Mouse (Mus musculus) spleen, adult 2 months (tissue): ENCODE results near the gene Ip6k3. TPM values are rescaled to one million over a fixed set of nuclear protein-coding genes. Genes with fewer than 3 reads are reported as not detected.

Experiments used
- DNase-seq, 2 experiments: peaks; one replicate each; pipeline versions ENCODE4 v3.0.0 to v3.0.0-alpha.2; 2012 to 2021; ENCODE audit warnings: low spot score in 2 of 2, low read depth in 1 of 2
- H3K27ac ChIP-seq: fragments of 200-500 bp; 2 replicates; pipeline ENCODE4 v1.5.1; 2012; ENCODE audit warnings: low read length, inconsistent platforms; ENCODE audit not compliant: insufficient read depth
- H3K27me3 ChIP-seq: fragments of 200-500 bp; 2 replicates; pipeline ENCODE4 v1.6.1; 2012; ENCODE audit warnings: mild to moderate bottlenecking, moderate library complexity, low read length, inconsistent platforms; ENCODE audit not compliant: control insufficient read depth, insufficient read depth
- H3K36me3 ChIP-seq: fragments of 200-500 bp; 2 replicates; pipeline ENCODE4 v1.6.1; 2012; ENCODE audit warnings: mild to moderate bottlenecking, low read length, inconsistent platforms; ENCODE audit not compliant: control insufficient read depth, insufficient read depth
- H3K4me1 ChIP-seq: fragments of 200-500 bp; 2 replicates; pipeline ENCODE4 v1.6.1; 2011; ENCODE audit warnings: inconsistent platforms; ENCODE audit not compliant: control insufficient read depth, insufficient read depth, insufficient read length
- H3K4me3 ChIP-seq: fragments of 200-500 bp; 2 replicates; pipeline ENCODE4 v1.5.1; 2011; ENCODE audit warnings: mild to moderate bottlenecking, inconsistent platforms; ENCODE audit not compliant: insufficient read depth, insufficient read length; ENCODE audit errors: extremely low read depth
- CTCF ChIP-seq: fragments of 200-500 bp; IDR thresholded peaks from 2 replicates; pipeline ENCODE4 v1.5.1; 2011; ENCODE audit warnings: mild to moderate bottlenecking, inconsistent platforms; ENCODE audit not compliant: insufficient read depth, insufficient read length, insufficient replicate concordance; ENCODE audit errors: extremely low read depth
- POLR2A ChIP-seq: fragments of 200-500 bp; IDR thresholded peaks from 2 replicates; pipeline ENCODE4 v1.6.1; 2011; ENCODE audit warnings: low read depth, low read length, inconsistent platforms
- WGBS: fragments of 180-500 bp; shearing (Covaris S2); methylation state at CpG from one replicate; pipeline ENCODE4 v1.1.7; 2018; 5-methylcytosine and 5-hydroxymethylcytosine counted together
- polyA plus RNA-seq: library from polyadenylated mRNA; depleted of rRNA; stranded (reverse); fragments of >200 nt; gene quantifications from 2 replicates; pipeline ENCODE4 v1.2.3, GENCODE M21; 2012

The Ip6k3 gene
- polyA plus RNA-seq, 1 experiment: 0.71 TPM

GRCm38 (mm10) chr17:27119954-27120353, 47.6 kb downstream of the Ip6k3 start:
- TF ChIP-seq CTCF (no peak), POLR2A (no peak)
- H3K27ac ChIP-seq: no peak overlapping the region
- 81% methylated on average over 8 of the region's 8 CpGs for WGBS

GRCm38 (mm10) chr17:27119540-27119895, 48.1 kb downstream of the Ip6k3 start:
- Histone ChIP-seq H3K27ac (no peak overlapping the region), H3K27me3 (no peaks in the 10 kb centered on the region), H3K36me3 (peaks cover 84% of the 10 kb centered on the region), H3K4me1 (peaks cover 10% of the 10 kb centered on the region; the same call in 1 of the 2 replicates), H3K4me3 (no peak overlapping the region)
- no peak for DNase-seq
- TF ChIP-seq POLR2A: no peak
- TF ChIP-seq CTCF: no peak
- WGBS: 96% methylated on average over 4 of the region's 4 CpGs

More at GRCm38 (mm10) chr17:27119954-27120353, 47.6 kb downstream of the Ip6k3 start:
- H3K4me1 ChIP-seq: peaks cover 10% of the 10 kb centered on the region; the same call in 1 of the 2 replicates
- peaks cover 80% of the 10 kb centered on the region for H3K36me3 ChIP-seq
- H3K4me3 ChIP-seq: no peak overlapping the region
- H3K27me3 ChIP-seq: no peaks in the 10 kb centered on the region
- DNase-seq: no peak

GRCm38 (mm10) chr17:27118676-27119539, 48.7 kb downstream of the Ip6k3 start:
- WGBS: 51% methylated on average over 25 of the region's 25 CpGs
- TF ChIP-seq POLR2A (no peak), CTCF (no peak)
- H3K4me1 ChIP-seq: peaks cover 10% of the 10 kb centered on the region; the same call in 1 of the 2 replicates
- peaks cover 88% of the 10 kb centered on the region for H3K36me3 ChIP-seq
- no peak for DNase-seq
- no peaks in the 10 kb centered on the region for H3K27me3 ChIP-seq
- no peak overlapping the region for H3K4me3 ChIP-seq
- H3K27ac ChIP-seq: no peak overlapping the region

- WGBS: 89% methylated on average over 7 of the region's 7 CpGs
- no peaks in the 10 kb centered on the region for H3K27me3 ChIP-seq
- no peak for DNase-seq
Observed at GRCm38 (mm10) chr17:27110072-27110471, 57.5 kb downstream of the Ip6k3 start.

GRCm38 (mm10) chr17:27107936-27108335, 59.7 kb downstream of the Ip6k3 start:
- H3K4me1 ChIP-seq: no peaks in the 10 kb centered on the region
- no peak overlapping the region for H3K27ac ChIP-seq
- TF ChIP-seq CTCF (no peak), POLR2A (no peak)
- no peak for DNase-seq
- no peaks in the 10 kb centered on the region for H3K27me3 ChIP-seq
- H3K36me3 ChIP-seq: peaks cover 55% of the 10 kb centered on the region
- H3K4me3 ChIP-seq: no peak overlapping the region
- 88% methylated on average over 6 of the region's 6 CpGs for WGBS

More at GRCm38 (mm10) chr17:27110072-27110471, 57.5 kb downstream of the Ip6k3 start:
- Histone ChIP-seq H3K27ac (no peak overlapping the region), H3K4me3 (no peak overlapping the region), H3K4me1 (no peaks in the 10 kb centered on the region), H3K36me3 (peaks cover 64% of the 10 kb centered on the region)
- TF ChIP-seq POLR2A (no peak), CTCF (no peak)

GRCm38 (mm10) chr17:27106745-27107144, 60.9 kb downstream of the Ip6k3 start:
- Histone ChIP-seq H3K27ac (no peak overlapping the region), H3K27me3 (no peaks in the 10 kb centered on the region), H3K36me3 (peaks cover 58% of the 10 kb centered on the region), H3K4me3 (no peak overlapping the region), H3K4me1 (no peaks in the 10 kb centered on the region)
- peak; percentile 19; the same call in 1 of the 2 replicates for TF ChIP-seq CTCF
- TF ChIP-seq POLR2A: no peak
- WGBS: 90% methylated on average over 9 of the region's 9 CpGs
- no peak for DNase-seq

- TF ChIP-seq POLR2A (no peak), CTCF (no peak)
- DNase-seq: no peak
- peaks cover 58% of the 10 kb centered on the region for H3K36me3 ChIP-seq
- no peaks in the 10 kb centered on the region for H3K4me1 ChIP-seq
- H3K4me3 ChIP-seq: no peak overlapping the region
- no peak overlapping the region for H3K27ac ChIP-seq
- H3K27me3 ChIP-seq: no peaks in the 10 kb centered on the region
- 82% methylated on average over 16 of the region's 18 CpGs for WGBS
Observed at GRCm38 (mm10) chr17:27105698-27106470, 61.7 kb downstream of the Ip6k3 start.
